Mouse (Mus musculus) liver, embryonic 11.5 days (tissue): Measurements from ENCODE around the gene Ints6. TPM values are rescaled to one million over a fixed set of nuclear protein-coding genes. Genes with fewer than 3 reads are reported as not detected.

Source experiments
- ATAC-seq: fragments of 200-750 bp; cut with Nextera tagmentation; replicated peaks from 2 replicates; pipeline ENCODE4 v1.8.0; 2017; ENCODE audit warnings: moderate number of reproducible peaks, mild to moderate bottlenecking, moderate TSS enrichment, moderate library complexity; ENCODE audit not compliant: low FRiP score
- DNase-seq: peaks from one replicate; pipeline ENCODE4 v3.0.0-alpha.2; 2017; ENCODE audit warnings: low spot score
- H3K27ac ChIP-seq: fragments of 300-500 bp; sonication (generic); 2 replicates; pipeline ENCODE4 v1.5.1; 2014; ENCODE audit warnings: mild to moderate bottlenecking, low read depth, low read length, control low read depth
- H3K27me3 ChIP-seq: fragments of 300-500 bp; sonication (generic); replicated peaks from 2 replicates; pipeline ENCODE4 v1.6.1; 2014; ENCODE audit warnings: low read length, mixed read lengths; ENCODE audit not compliant: control insufficient read depth, insufficient read depth
- H3K36me3 ChIP-seq: fragments of 300-500 bp; sonication (generic); 2 replicates; pipeline ENCODE4 v1.6.1; 2014; ENCODE audit warnings: mild to moderate bottlenecking, low read length, moderate library complexity, mixed read lengths; ENCODE audit not compliant: control insufficient read depth, insufficient read depth
- H3K4me1 ChIP-seq: fragments of 300-500 bp; sonication (generic); replicated peaks from 2 replicates; pipeline ENCODE4 v1.6.1; 2014; ENCODE audit warnings: low read length, mixed read lengths; ENCODE audit not compliant: control insufficient read depth, insufficient read depth
- H3K4me2 ChIP-seq: fragments of 300-500 bp; sonication (generic); 2 replicates; pipeline ENCODE4 v1.6.1; 2014; ENCODE audit warnings: mild to moderate bottlenecking, control low read depth, moderate library complexity
- H3K4me3 ChIP-seq: fragments of 300-500 bp; sonication (generic); 2 replicates; pipeline ENCODE4 v1.5.1; 2014; ENCODE audit warnings: low read depth, low read length, control low read depth
- H3K9ac ChIP-seq: fragments of 300-500 bp; sonication (generic); 2 replicates; pipeline ENCODE4 v1.6.1; 2014; ENCODE audit warnings: low read depth, low read length, control low read depth
- H3K9me3 ChIP-seq: fragments of 300-500 bp; sonication (generic); 2 replicates; pipeline ENCODE4 v1.6.1; 2016; ENCODE audit warnings: low read length, inconsistent platforms, mixed read lengths; ENCODE audit not compliant: control insufficient read depth
- WGBS: fragments of 180-500 bp; shearing (Covaris S2); extraction: QIAGEN DNeasy Blood & Tissue Kit; methylation state at CpG from one replicate; pipeline ENCODE4 v1.1.7; 2014; 5-methylcytosine and 5-hydroxymethylcytosine counted together
- polyA plus RNA-seq: library from polyadenylated mRNA; unstranded; fragments of >200 nt; fragmentation: Nextera tagmentation; extraction: Ambion mirVana; gene quantifications from 2 replicates; pipeline ENCODE4 v1.2.1, GENCODE M21; 2014

The Ints6 gene
- polyA plus RNA-seq, 1 experiment from 2014 or later = 30.1 TPM

GRCm38 (mm10) chr14:62724560-62724959 is 36.4 kb downstream of the Ints6 start:
- no peak overlapping the region for H3K27ac ChIP-seq
- H3K4me3 ChIP-seq = no peak overlapping the region
- no peaks in the 10 kb centered on the region for H3K36me3 ChIP-seq
- H3K9ac ChIP-seq = no peak overlapping the region
- H3K27me3 ChIP-seq = no peaks in the 10 kb centered on the region
- no peaks in the 10 kb centered on the region for H3K9me3 ChIP-seq
- ATAC-seq (no peak), DNase-seq (no peak)
- no peak overlapping the region for H3K4me2 ChIP-seq
- H3K4me1 ChIP-seq = no peaks in the 10 kb centered on the region

GRCm38 (mm10) chr14:62721625-62722024 is 39.3 kb downstream of the Ints6 start:
- no peaks in the 10 kb centered on the region for H3K4me1 ChIP-seq
- H3K36me3 ChIP-seq = no peaks in the 10 kb centered on the region
- no peaks in the 10 kb centered on the region for H3K9me3 ChIP-seq
- no peaks in the 10 kb centered on the region for H3K27me3 ChIP-seq
- H3K27ac ChIP-seq = no peak overlapping the region
- no peak overlapping the region for H3K4me2 ChIP-seq
- WGBS = 87% methylated on average over 1 of the region's 1 CpGs
- no peak overlapping the region for H3K9ac ChIP-seq
- no peak overlapping the region for H3K4me3 ChIP-seq
- ATAC-seq (no peak), DNase-seq (no peak)

GRCm38 (mm10) chr14:62718161-62718560 is 42.8 kb downstream of the Ints6 start:
- ATAC-seq (no peak), DNase-seq (no peak)
- H3K27me3 ChIP-seq = no peaks in the 10 kb centered on the region
- no peak overlapping the region for H3K27ac ChIP-seq
- no peak overlapping the region for H3K4me3 ChIP-seq
- 88% methylated on average over 2 of the region's 2 CpGs for WGBS
- no peaks in the 10 kb centered on the region for H3K9me3 ChIP-seq
- H3K4me1 ChIP-seq = no peaks in the 10 kb centered on the region
- H3K36me3 ChIP-seq = peaks cover 9% of the 10 kb centered on the region; the same call in 1 of the 2 replicates
- no peak overlapping the region for H3K4me2 ChIP-seq
- no peak overlapping the region for H3K9ac ChIP-seq

GRCm38 (mm10) chr14:62673646-62674045 is 87.3 kb downstream of the Ints6 start:
- H3K9me3 ChIP-seq = no peaks in the 10 kb centered on the region
- H3K27me3 ChIP-seq = no peaks in the 10 kb centered on the region
- 81% methylated on average over 3 of the region's 3 CpGs for WGBS
- no peak overlapping the region for H3K4me2 ChIP-seq
- no peak overlapping the region for H3K9ac ChIP-seq
- H3K4me1 ChIP-seq = no peaks in the 10 kb centered on the region
- ATAC-seq (no peak), DNase-seq (no peak)
- H3K36me3 ChIP-seq = no peaks in the 10 kb centered on the region
- no peak overlapping the region for H3K4me3 ChIP-seq
- H3K27ac ChIP-seq = no peak overlapping the region

GRCm38 (mm10) chr14:62664976-62665673 is 95.8 kb downstream of the Ints6 start:
- 49% methylated on average over 9 of the region's 9 CpGs for WGBS
- Histone ChIP-seq H3K4me3 (no peak overlapping the region), H3K9ac (no peak overlapping the region), H3K4me1 (no peaks in the 10 kb centered on the region), H3K27me3 (no peaks in the 10 kb centered on the region), H3K4me2 (no peak overlapping the region), H3K9me3 (no peaks in the 10 kb centered on the region), H3K27ac (no peak overlapping the region), H3K36me3 (no peaks in the 10 kb centered on the region)
- ATAC-seq (no peak), DNase-seq (no peak)

- Histone ChIP-seq H3K4me3 (no peak within 1 kb of the TSS), H3K9me3 (no peaks in the 10 kb centered on the region), H3K27me3 (no peaks in the 10 kb centered on the region), H3K4me2 (no peak within 1 kb of the TSS), H3K9ac (no peak within 1 kb of the TSS), H3K4me1 (no peaks in the 10 kb centered on the region), H3K36me3 (no peaks in the 10 kb centered on the region), H3K27ac (no peak within 1 kb of the TSS)
- ATAC-seq (no peak), DNase-seq (no peak)
- 79% methylated on average over 8 of the region's 8 CpGs for WGBS
Measured at GRCm38 (mm10) chr14:62663367-62663766, 97.6 kb downstream of the Ints6 start, which contains the start of gene Serpine3. Gene Serpine3, plus strand, starts transcription at chr14:62663667.

GRCm38 (mm10) chr14:62662381-62662780 is 98.6 kb downstream of the Ints6 start:
- no peak overlapping the region for H3K9ac ChIP-seq
- H3K36me3 ChIP-seq = no peaks in the 10 kb centered on the region
- H3K27me3 ChIP-seq = no peaks in the 10 kb centered on the region
- no peak overlapping the region for H3K4me3 ChIP-seq
- 71% methylated on average over 6 of the region's 6 CpGs for WGBS
- no peak overlapping the region for H3K27ac ChIP-seq
- H3K4me2 ChIP-seq = no peak overlapping the region
- DNase-seq (no peak), ATAC-seq (no peak)
- H3K4me1 ChIP-seq = no peaks in the 10 kb centered on the region
- no peaks in the 10 kb centered on the region for H3K9me3 ChIP-seq

GRCm38 (mm10) chr14:62657469-62657868 is 103.5 kb downstream of the Ints6 start:
- ATAC-seq (no peak), DNase-seq (no peak)
- Histone ChIP-seq H3K9me3 (no peaks in the 10 kb centered on the region), H3K4me1 (no peaks in the 10 kb centered on the region), H3K4me2 (no peak overlapping the region), H3K36me3 (no peaks in the 10 kb centered on the region), H3K4me3 (no peak overlapping the region), H3K9ac (no peak overlapping the region), H3K27me3 (no peaks in the 10 kb centered on the region), H3K27ac (no peak overlapping the region)
- 58% methylated on average over 3 of the region's 3 CpGs for WGBS

- WGBS = 77% methylated on average over 7 of the region's 7 CpGs
- no peaks in the 10 kb centered on the region for H3K36me3 ChIP-seq
- H3K27me3 ChIP-seq = no peaks in the 10 kb centered on the region
- no peak overlapping the region for H3K27ac ChIP-seq
- no peak overlapping the region for H3K4me3 ChIP-seq
- H3K4me2 ChIP-seq = no peak overlapping the region
- no peak overlapping the region for H3K9ac ChIP-seq
- H3K9me3 ChIP-seq = no peaks in the 10 kb centered on the region
- ATAC-seq (no peak), DNase-seq (no peak)
- H3K4me1 ChIP-seq = no peaks in the 10 kb centered on the region
Measured at GRCm38 (mm10) chr14:62655996-62656395, 105.0 kb downstream of the Ints6 start.
